Mouse (Mus musculus): Measurements from ENCODE around the gene Col4a3.

Col4a3 gene

DNA sequence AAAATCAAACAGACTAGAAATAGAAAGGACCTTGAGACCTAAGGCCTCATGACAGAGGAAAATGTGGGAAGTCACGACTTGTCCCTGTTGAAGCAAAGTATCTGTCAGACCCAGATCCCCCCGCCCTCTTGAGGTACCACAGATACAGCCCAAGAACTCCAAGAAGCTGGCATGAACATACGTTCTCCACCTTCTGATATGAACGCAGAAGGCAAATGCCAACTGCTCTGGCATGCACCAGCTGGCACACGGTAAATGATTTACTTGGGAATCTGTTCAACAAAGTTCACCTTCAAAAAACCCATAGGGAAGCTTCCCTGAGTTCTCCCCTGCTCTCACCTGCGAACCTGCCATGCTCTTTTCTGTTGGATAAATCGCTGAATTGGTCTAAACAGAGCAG is 19.1 kb downstream of the Col4a3 start:
- no peak for DNase-seq (ENCODE audit: low read depth)

DNA sequence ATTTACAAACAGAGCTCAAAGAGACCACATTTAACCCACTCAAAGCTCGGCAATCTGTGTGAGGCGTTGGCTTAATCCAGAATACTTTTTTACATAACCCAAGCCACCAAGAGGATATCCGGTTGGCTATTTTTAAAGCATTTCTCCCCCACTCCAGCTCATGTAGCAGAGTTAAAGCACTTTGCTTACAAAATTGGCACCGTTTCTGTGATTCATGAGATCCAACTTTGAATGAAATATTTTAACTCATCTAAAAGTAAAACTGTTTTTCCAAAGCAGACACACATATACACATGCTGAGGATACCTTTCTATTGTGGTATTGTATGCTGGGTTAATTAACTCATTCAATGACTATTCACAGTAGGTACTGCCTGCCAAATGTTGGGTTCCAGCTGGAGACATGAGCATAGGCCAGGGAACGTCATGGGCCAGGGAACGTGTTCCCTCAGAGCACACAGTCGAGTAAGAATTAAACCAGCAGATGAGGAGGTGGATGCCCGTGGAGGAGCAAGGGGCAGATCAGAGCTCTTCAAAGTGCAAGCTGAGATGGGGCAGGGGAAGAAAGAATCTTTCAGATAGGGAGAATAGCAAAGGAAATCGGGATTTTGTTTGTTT is 22.0 kb downstream of the Col4a3 start:
- no peak for DNase-seq (ENCODE audit: low read depth)

DNA sequence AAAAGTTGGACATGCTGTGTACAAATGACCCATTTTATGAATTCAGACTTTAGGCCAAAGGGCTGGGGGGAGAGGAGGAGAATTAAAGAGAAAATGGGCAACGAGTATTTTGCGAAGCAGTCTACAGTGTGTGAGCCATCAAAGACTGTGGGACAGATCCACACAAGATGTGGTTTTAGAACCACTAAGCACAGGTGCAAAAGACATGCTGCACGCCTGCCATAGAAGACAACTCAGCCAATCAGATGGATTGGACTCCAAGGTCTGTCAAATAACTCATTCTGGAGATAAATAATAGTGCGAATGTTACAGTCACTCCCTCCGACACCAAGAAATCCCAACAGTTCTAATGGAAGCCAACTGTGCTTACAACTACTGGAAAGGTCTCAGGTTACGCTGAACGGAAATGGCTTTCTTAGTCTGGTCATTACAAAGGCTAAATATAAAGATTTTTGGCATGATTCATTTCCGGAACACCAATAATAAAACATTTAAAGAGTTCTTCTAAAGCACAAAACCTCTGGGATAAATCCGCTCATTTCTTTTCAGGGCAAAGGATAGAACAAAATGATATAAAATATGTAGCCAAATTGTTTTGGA is 25.4 kb downstream of the Col4a3 start:
- no peak for DNase-seq (ENCODE audit: low read depth)

DNA sequence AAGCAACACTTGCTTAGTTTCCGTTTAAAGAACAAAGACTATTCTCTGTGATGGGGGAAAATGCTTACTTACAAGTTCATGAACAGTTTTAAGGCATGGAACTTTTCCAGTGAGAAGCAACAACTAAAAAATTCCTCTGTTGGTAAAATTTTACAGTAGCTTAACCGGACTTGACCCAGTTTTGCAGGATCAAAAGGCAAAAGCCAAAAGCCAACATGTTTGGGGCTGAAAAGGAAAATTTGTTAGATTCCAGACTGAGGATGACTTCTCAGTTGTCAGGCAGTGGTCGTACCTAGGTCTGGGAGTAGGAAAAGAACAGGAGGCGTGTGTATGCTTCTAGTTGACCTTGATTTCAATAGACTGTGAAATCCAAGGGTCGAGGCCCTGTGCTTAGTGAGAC is 31.3 kb downstream of the Col4a3 start:
- DNase-seq (ENCODE audit: low read depth): no peak

DNA sequence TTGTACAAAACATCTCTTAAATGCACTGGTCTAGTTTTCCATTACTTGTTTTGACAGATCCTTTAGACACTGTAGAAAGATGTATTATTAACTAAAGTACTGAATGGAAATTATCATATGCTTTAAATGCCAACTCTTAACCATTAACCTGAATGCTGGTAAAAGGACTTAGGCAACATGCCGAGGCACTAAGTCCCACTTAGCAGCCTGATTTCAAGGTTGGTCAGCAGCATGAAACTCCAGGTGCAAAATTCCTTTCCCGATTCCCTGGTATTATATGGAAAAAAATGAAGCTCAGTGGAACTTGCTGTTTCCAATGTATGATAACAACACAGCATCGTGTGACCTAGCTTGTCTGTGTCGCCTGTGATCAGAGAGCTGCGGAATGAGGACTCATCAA is 31.9 kb downstream of the Col4a3 start:
- no peak for DNase-seq (ENCODE audit: low read depth)

DNA sequence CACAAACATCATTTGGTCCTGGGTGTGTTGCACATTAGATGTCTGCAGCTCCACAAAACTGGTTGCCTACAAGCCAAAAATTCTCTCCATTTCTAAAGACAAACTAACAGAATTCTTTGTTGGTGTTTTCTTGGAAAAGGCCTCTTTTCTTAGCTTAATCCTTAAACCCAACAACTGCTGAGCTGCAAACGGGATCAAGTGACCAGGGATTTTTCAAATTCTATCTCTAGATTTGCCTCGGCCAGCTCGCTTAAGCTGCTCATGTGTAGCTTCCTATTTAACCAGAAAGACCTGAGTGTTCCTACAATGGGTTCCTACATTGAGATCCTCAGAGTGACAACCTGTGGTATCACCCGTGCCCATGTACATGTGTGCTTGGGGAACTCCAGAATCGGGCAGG is 33.3 kb downstream of the Col4a3 start:
- DNase-seq (ENCODE audit: low read depth): no peak

DNA sequence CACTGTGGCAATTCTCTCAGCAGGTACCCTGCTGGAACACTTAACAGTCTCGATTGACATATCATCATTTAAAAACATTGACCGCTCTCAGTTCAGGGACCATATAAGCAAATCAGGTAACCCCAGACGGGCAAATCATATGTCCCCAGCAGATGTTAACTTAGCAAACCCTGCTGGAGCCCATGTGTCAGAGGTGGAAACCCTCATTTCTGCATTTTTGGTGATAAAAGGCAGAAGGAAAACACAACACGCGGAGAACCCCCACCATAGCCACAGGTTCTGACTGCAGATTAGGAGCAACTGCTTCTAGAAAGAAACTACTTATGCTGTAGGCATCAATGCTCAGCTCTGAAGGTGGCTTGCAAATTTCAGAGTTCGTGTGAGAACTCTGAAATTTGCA is 38.2 kb downstream of the Col4a3 start:
- DNase-seq (ENCODE audit: low read depth): no peak

DNA sequence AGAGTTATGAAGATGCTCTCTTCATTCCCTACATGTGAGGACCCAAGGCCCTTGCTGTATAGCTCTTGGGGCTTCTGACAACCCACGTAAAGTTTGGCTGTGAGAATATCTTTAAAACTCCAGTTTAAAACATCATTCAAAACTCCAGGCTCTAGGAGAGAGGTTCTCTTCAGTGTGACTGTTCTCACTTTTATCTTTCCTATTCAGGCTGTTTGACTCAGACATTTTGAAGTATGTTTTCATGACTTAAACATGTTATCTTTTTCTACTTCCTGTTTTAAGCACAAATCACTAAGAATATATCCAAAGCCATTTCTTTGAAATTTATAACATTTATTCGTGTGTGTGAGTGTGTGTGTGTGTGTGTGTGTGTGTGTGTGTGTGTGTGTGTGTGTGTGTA is 38.8 kb downstream of the Col4a3 start:
- no peak for DNase-seq (ENCODE audit: low read depth)

DNA sequence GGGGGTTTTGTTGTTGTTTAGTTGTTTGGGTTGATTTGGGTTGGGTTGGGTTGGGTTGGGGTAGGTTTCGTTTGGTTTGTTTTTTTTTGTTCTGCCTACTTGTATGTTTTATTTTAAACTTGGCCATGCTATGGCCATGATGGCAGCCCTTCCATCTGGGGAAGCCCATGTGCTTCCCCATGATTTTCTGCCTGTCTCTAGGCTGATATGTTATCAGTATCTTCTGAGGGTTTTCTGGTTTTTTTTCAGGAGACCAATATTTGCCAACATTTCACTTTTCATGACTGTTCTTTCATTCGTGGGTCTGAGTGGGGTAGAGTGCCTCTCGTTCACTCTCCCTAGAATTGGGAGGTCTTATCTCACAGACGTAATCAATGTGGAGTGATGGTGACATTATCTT is 40.9 kb downstream of the Col4a3 start:
- no peak for DNase-seq (ENCODE audit: low read depth)

DNA sequence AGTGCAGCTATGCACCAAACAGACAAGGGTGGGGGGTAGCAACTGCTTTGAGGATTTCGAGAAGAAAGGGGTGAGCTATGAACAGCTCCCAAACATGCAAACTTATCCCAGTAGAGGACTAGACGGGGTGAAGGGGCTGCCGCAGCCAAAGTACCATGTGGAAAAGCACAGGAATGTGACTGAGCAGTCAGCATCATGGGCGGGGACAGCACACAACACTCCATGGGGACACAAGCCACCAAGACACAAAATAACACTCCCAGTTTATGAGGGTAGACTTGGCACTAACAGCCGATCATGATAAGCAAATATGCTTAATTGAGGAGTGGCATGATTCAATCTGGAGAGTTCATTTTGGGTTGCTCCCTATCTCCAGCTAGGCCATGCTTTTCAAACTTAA is 42.8 kb downstream of the Col4a3 start:
- no peak for DNase-seq (ENCODE audit: low read depth)

DNA sequence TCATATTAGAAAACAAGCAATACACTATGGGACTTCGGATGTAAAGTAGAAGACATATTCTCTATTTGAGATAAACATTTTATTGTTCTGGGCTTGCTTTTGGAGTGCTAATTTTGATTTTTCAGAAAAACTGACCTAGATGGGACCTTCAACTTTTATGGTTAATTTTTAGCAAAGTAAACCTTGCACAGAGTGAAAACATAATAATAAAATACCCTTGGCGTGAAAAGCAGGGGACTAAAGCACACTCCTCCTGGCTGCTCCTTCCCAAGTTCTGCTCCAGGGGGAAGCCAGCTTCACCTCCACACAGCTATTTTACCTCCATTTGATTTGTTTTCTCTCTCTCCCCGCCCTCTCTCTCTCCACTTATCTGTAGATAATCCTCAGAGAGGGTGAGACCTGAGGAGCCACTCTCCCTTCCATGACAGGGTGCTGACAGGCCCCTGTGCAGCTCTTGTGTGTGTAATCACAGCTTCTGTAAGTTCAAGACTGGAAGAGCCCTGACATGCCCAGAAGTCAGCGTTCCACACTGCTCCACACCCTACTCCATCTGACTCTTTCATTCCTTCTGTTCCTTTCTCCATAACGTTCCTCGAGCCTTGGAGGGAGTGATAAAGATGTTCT is 44.6 kb downstream of the Col4a3 start:
- no peak for DNase-seq (ENCODE audit: low read depth)

DNA sequence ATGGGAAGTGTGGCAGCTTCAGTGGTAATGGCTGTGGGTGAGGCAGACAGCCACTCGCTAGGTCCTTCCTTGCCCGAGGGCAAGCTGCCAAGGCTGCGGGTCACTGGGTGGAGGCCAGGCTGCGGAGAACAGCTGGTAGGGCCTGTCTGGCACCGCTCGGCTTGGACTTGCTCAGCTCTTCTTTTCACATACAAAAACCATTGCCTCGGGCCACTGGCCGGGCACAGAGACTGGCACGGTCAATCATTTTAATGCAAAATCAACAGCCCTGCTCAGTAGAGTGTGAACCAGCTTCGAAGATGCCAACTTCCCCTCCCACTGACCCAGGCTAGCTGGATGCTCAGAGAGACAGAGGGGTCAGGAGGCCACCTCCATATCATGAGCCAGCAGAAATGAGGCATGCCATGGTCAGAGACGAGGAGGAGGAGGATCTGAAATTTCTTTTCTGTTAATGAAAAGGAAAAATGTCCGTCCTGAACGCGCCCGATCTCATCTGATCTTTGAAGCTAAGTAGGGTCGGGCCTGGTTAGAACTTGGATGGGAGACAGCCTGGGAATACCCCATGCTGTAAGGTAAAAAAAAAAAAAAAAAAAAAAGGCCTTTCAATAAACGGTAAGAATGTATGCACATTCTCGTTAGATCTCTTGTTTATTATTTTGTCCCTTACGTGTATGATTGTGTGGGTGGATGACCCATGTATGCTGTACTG is 48.0 kb downstream of the Col4a3 start:
- no peak for DNase-seq (ENCODE audit: low read depth)

DNA sequence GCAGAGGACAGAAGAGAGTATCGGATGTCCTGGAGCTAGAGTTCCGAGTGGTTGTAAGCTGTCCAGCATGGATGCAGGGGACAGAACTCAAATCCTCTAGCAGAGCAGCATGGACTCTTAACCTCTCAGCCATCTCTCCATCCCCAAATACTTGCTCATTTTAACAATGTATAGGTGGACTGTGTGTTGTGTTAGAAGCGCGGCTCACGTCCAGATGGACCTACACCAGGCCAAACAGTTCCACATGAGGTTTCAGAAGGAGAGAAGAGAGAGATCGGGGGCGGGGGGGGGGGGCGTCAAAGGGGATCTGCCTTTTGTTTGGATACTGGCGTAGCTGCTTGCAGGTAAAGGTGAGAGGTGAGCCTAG is 48.5 kb downstream of the Col4a3 start:
- no peak for DNase-seq (ENCODE audit: low read depth)

DNA sequence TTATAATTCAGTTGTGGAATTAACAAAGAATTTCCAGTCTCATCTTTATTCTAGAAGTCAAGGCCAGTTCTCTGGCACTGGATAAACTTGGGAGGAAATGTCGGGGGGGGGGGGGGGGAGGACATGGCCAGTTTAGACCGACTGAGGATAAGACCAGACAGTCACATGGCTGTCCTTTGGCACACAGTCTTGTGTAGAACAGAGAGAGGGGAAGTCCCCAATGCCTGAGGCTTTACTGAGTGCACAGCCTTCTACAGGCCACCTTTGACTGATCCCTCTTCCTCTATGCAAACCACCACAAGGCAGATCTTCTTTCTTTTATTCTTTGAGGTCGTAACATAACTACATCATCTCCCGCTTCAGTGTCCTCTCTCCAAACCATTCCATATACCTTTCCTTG is 49.6 kb downstream of the Col4a3 start:
- DNase-seq (ENCODE audit: low read depth): no peak

DNA sequence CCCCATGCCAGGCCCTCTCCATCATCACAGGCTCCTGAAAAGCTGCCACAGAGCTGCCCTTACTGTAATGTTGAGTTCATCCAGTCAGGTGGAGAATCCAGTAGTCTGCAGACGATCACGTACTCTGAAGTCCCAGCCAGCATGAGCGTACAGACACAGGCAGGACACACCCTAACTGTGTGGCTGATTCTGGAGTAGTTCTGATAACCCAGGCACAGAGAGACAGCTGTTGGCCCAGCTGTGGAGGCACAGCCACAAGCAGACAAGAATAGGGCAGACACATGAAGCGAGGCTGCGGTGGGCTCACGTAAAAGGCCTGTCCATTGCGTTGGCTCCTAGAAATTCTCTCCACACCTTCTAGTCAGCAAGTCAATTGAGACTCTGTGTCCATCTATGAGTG is 50.7 kb downstream of the Col4a3 start:
- DNase-seq (ENCODE audit: low read depth): no peak

DNA sequence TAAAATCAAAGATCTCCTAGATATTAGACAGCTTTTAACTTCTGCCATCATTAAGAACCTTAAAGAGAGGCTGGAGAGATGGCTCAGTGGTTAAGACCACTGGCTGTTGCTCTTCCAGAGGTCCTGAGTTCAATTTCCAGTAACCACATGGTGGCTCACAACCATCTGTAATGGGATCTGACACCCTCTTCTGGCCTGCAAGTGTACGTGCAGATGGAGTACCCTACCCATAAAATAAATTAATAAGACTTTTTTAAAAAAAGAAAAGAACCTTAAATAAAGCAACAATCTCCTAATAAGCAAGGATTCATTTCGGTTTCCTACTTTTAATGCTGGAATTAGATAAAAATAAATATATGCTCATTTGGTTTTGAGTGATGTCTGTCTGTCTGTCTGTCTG is 51.7 kb downstream of the Col4a3 start:
- DNase-seq (ENCODE audit: low read depth): no peak

DNA sequence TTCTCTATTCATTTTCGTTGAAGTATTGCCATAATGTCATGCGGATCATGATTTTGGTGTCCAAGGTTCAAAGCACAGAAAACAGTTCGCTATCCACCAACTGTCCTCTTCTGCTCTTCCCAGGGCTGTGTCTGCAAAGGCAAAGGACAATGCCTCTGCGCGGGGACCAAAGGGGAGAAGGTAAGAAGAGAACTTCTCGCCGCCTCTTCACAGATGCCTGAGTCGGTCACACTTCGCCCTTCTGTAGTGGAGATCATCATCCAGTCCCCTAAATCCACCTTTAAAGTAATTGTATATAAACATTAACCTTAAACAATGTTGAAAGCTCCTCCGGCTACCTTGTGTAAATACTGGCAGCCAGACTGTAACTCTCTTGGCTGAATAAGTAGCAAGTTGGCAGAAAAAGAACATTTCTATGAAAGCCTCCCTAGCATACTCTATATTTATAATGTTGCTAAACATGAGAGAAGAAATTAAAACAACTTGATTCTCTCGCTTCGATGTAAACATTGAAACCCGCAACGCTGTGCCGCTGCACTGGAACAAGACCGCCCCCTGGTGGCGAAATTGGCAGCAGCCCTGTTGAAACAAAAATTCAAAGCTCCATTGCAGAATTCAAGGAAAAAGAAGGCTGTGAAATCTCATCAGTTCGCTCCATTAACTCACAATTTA is 54.7 kb downstream of the Col4a3 start:
- peak; percentile 51 for DNase-seq (ENCODE audit: low read depth)

DNA sequence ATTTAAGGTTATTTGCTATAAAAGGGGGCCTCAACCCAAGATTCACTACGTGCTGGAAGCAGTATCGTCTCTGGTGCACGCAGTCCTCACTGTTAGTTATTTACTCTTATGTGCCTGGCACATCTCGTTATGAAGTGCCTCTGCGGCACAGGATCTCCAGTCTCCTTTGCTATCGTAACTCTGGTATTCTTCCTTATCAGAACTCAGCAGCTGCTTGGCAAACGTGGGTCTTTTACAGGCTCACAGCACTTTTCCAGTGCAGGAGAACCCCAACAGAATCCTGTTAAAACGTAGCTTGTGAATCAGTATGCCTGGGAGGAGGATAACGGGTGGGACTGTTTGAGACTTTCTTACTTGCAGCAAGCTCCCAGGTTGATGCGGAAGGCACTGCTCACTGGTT is 61.3 kb downstream of the Col4a3 start:
- no peak for DNase-seq (ENCODE audit: low read depth)

DNA sequence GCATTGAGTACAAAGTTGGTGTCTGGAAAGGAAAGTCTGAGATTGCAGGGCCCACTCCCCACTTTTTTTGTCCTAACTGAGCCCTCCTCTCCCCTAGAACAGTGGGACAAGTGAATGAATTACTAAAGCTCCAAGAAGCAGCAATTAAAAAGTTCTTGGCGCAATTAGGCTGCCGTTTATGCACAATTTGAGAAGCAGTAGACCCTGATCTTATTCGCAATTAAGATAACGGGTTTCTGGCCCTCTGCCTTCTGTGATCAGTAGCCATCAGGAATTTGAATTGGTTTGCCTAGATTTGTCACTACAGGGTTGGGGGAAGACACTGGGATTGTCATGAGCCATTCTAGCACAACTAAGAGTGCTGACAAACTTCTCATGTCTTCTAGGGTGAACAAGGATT is 64.1 kb downstream of the Col4a3 start:
- DNase-seq (ENCODE audit: low read depth): no peak

DNA sequence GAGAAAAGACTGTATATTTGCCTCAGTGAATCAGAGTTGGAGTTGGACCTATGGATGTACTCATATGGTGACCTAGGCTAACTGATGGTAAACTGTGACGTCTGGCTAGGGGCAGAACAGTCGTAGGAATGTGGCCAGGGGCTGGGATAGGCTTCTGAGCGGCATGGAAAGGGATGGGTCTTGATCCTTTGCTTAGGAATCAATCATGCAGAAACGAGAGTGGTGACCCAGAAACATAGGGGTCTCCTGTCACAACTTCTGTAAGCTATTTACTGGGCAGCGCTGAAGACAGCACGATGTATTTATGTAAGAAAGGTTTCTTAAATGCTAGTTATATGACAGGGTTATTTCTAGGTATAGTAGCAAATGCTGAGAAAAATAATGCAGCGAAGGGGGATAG is 67.3 kb downstream of the Col4a3 start:
- DNase-seq (ENCODE audit: low read depth): no peak

DNA sequence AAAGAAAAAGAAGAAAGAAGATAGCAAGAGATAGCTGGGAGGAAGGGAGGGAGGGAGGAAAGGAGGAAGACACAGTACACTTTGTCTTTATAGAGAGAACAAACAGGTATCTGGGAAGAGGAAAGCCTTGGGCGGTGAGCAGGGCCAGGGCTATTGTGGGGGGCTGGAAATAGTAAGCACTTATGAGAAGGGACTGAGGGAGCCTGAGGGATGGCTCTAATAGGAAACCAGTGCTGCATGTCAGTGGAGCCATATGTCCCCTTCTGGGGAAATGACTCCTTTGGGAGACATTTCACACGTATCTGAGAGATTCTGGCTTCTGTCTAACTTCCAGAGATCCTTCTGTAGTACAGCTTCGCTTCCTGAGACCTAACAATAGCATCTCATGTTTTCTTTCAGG is 69.7 kb downstream of the Col4a3 start:
- DNase-seq (ENCODE audit: low read depth): no peak

DNA sequence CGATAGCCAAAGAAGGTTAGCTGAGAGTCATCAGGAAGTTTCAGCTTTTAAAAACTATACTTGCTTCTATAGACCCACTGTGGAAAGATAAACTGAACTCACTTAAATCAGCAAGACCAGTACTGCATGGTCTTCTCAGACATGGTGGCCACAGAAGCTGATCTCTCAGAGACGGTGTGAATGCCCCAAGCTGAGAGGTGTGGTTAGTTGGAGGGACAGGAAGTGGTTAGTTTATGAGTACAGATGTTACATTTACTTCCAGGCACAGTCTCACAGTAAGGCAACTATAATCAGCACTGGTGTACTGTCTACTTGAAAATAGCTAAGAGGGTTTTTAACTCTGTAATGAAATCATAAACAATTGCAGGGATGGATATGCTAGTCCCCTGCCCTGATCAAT is 75.5 kb downstream of the Col4a3 start:
- DNase-seq (ENCODE audit: low read depth): no peak

DNA sequence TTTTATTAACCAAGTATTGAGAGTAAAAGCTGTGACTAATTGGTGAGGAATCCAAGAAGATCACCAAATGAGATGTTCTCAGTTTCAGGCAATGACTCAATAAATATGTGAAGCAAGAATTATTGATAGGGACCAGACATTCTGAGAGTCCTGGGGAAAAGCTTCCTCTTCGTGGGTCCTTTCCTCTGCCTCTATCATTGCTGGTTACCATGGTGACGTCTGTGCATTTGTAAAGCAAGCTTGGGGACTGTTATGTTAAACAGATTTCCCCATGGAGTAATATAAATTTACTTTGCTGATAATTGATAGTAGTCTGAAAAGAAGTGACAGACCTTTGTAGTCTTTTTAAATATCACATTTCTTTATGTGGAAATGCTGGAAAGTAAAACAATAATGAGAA is 76.8 kb downstream of the Col4a3 start:
- DNase-seq (ENCODE audit: low read depth): no peak

All from naive thymus-derived CD4-positive, alpha-beta T cell, adult 2 months (primary cell).